Mouse (Mus musculus): Measurements from ENCODE around the gene Atat1. TPM values are rescaled to one million over a fixed set of nuclear protein-coding genes. Genes with fewer than 3 reads are reported as not detected.
A peak's percentile ranks its signal among the peaks of the same experiment; 100 is the strongest.

The Atat1 gene
- total and polyA plus RNA-seq, 3 experiments = 4.4 to 14.4 TPM; not detected in 1

DNA sequence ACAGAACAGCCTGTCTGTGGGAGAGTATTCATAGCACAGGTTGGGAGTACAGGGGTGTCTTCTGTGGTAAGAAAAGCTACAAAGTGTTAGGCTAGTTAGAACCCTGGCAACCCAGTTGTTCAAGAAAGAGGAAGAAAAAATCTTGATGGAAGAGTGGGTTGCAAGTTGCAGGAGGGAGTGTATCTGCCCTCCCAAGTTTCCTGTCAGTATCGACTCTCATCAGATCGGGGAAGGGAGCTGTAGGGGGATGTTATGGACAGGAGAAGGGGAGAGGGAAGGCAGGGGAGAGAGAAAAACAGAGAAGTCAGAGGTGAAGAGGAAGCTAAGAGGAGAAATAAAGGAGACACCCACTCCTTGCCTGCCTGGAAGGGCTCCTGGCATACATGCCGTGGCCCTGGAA lies 9.2 kb downstream of the Atat1 start:
- H3K27me3 ChIP-seq (ENCODE audit: control insufficient read depth in 1 of 2, insufficient read depth in 2 of 2, low read length in 2 of 2) = no peaks in the 10 kb centered on the region
- no peak overlapping the region for H3K4me3 ChIP-seq (ENCODE audit: control insufficient read depth in 1 of 2, insufficient read depth in 1 of 2, low read depth in 2 of 2, low read length in 2 of 2)
- 0 out of 2 replicates have a peak overlapping the region, but pooled peaks have one; percentile 32 for H3K9ac ChIP-seq (ENCODE audit: control insufficient read depth, low read depth, low read length, poor library complexity, severe bottlenecking)
- peaks cover 17% of the 10 kb centered on the region for H3K79me2 ChIP-seq (ENCODE audit: control insufficient read depth, insufficient read depth, low read length, poor library complexity)
- no peak for TF ChIP-seq CHD2 (IDR thresholded peaks at IDR 0.05; ENCODE audit: low read length)
- TF ChIP-seq GATA1 (IDR thresholded peaks at IDR 0.05; ENCODE audit: low read depth, low read length) = peak; percentile 64
- TF ChIP-seq TCF12 (IDR thresholded peaks at IDR 0.05; ENCODE audit: low read depth, low read length) = peak; percentile 47; the same call in 1 of the 2 replicates
- TF ChIP-seq EP300 (IDR thresholded peaks at IDR 0.05; ENCODE audit: low read depth in 1 of 2, low read length in 2 of 2) = peak; percentile 48 to 68; a peak in 3 of 4 replicates
- peak; percentile 18; the same call in 1 of the 2 replicates for TF ChIP-seq ETS1 (IDR thresholded peaks at IDR 0.05; ENCODE audit: low read depth, low read length)
- peak; percentile 49; the same call in 1 of the 2 replicates for TF ChIP-seq TBP (IDR thresholded peaks at IDR 0.05; ENCODE audit: low read depth, low read length)
- TF ChIP-seq GABPA (IDR thresholded peaks at IDR 0.05; ENCODE audit: low read depth, low read length) = no peak
- peaks cover 0 to 34% of the 10 kb centered on the region in 2 experiments; a peak in 2 of 4 replicates for H3K36me3 ChIP-seq (ENCODE audit: control insufficient read depth in 1 of 2, insufficient read depth in 2 of 2, low read length in 2 of 2)
- peak overlapping the region; percentile 81 for H3K27ac ChIP-seq (ENCODE audit: control insufficient read depth, low read depth, low read length)
- peaks cover 4 to 40% of the 10 kb centered on the region in 2 experiments; a peak in 3 of 4 replicates for H3K4me1 ChIP-seq (ENCODE audit: control insufficient read depth in 1 of 2, insufficient read depth in 2 of 2, low read length in 2 of 2)
- DNase-seq (ENCODE audit: low read depth, low spot score) = peak; percentile 86
- no peaks in the 10 kb centered on the region for H3K9me3 ChIP-seq (replicated peaks; ENCODE audit: insufficient read depth, low read length)

DNA sequence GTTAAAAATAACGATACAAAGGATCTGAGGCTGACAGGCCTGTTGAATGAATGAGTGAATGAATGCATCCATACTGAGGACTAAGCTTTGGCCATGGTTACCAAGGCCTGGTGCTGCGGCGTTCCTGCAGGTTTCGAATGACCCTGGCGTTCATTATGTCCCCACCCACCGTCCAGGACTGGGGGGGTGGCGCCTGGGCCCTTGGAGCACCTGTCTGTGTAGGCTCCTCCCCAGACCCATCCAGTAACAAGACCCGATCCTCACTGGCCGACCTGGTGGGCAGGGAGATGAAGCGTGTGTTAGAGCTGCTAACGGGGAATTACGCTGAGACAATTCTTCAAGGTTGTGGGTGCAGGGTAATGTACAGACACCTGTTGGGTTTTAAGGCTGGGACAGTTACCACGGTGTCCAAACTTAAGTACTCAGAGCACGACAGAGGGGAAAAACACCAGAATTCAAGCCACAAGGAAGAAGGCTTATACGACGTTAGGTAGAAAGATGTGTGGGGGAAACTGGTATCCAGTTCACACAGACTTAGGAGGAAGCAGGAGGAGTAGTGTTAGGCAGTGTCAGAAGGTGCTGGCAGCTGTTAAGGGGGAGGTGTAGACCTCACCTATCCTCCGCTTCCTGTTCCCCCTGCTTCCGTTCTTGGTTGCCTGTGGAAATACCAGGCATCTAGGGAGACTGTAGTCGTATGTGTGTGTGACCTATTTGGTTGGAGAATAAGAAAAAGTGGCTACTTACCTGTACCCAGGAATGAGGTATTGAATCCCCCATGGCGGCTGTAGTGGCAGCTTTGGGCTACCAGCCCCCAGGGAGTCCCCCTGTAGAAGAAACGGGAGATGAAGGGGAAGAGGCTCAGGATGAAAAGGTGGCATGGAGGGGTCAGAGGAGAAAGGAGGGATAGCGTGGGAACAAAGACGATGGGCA lies 12.0 kb downstream of the Atat1 start:
- TF ChIP-seq HCFC1 (IDR thresholded peaks at IDR 0.05; ENCODE audit: low read depth, low read length) (no peak), MEF2A (IDR thresholded peaks at IDR 0.05; ENCODE audit: extremely low read depth, insufficient replicate concordance, low read depth, low read length, poor library complexity, severe bottlenecking) (no peak), USF2 (IDR thresholded peaks at IDR 0.05; ENCODE audit: borderline replicate concordance in 1 of 2, insufficient read depth in 1 of 2, low read depth in 1 of 2, low read length in 2 of 2) (no peak), SIN3A (IDR thresholded peaks at IDR 0.05; ENCODE audit: low read length) (peak; percentile 9), CTCF (IDR thresholded peaks at IDR 0.05 in 2 of 3, conservative IDR thresholded peaks at IDR 0.05 in 1 of 3; ENCODE audit: control insufficient read depth in 1 of 3, insufficient read depth in 1 of 3, low read depth in 2 of 3, low read length in 3 of 3, poor library complexity in 1 of 3, severe bottlenecking in 1 of 3) (no peak), MAZ (IDR thresholded peaks at IDR 0.05; ENCODE audit: low read depth, low read length) (0 out of 2 replicates have a peak, but pooled peaks have one; percentile 43)
- H3K27ac ChIP-seq (ENCODE audit: control insufficient read depth, low read depth, low read length) = peak overlapping the region; percentile 84
- H3K36me3 ChIP-seq (ENCODE audit: control insufficient read depth in 1 of 2, insufficient read depth in 2 of 2, low read length in 2 of 2) = peaks cover 3 to 34% of the 10 kb centered on the region in 2 experiments; a peak in 3 of 4 replicates
- peak overlapping the region; percentile 50 to 59 for H3K4me3 ChIP-seq (ENCODE audit: control insufficient read depth in 1 of 2, insufficient read depth in 1 of 2, low read depth in 2 of 2, low read length in 2 of 2)
- no peaks in the 10 kb centered on the region for H3K27me3 ChIP-seq (ENCODE audit: control insufficient read depth in 1 of 2, insufficient read depth in 2 of 2, low read length in 2 of 2)
- H3K79me2 ChIP-seq (ENCODE audit: control insufficient read depth, insufficient read depth, low read length, poor library complexity) = peaks cover 22% of the 10 kb centered on the region
- peak; percentile 52 for DNase-seq (ENCODE audit: low read depth, low spot score)
- peaks cover 4 to 42% of the 10 kb centered on the region in 2 experiments; a peak in 3 of 4 replicates for H3K4me1 ChIP-seq (ENCODE audit: control insufficient read depth in 1 of 2, insufficient read depth in 2 of 2, low read length in 2 of 2)
- H3K9ac ChIP-seq (ENCODE audit: control insufficient read depth, low read depth, low read length, poor library complexity, severe bottlenecking) = peak overlapping the region; percentile 86
- H3K9me3 ChIP-seq (replicated peaks; ENCODE audit: insufficient read depth, low read length) = no peaks in the 10 kb centered on the region
